Mouse (Mus musculus) neural tube, embryonic 11.5 days (tissue): ENCODE measurements around the gene Ank. TPM values are rescaled to one million over a fixed set of nuclear protein-coding genes. Genes with fewer than 3 reads are reported as not detected.

ENCODE experiments used
- ATAC-seq: fragments of 200-750 bp; cut with Nextera tagmentation; 2 replicates; pipeline ENCODE4 v1.8.0; 2017; ENCODE audit warnings: moderate number of reproducible peaks, mild to moderate bottlenecking, moderate TSS enrichment, moderate library complexity; ENCODE audit not compliant: insufficient read depth, low FRiP score, low TSS enrichment
- DNase-seq: peaks from one replicate; pipeline ENCODE4 v3.0.0-alpha.2; 2015; ENCODE audit warnings: low spot score
- H3K27ac ChIP-seq: fragments of 300-500 bp; sonication (generic); 2 replicates; pipeline ENCODE4 v1.5.1; 2014; ENCODE audit warnings: low read depth, mild to moderate bottlenecking, low read length
- H3K27me3 ChIP-seq: fragments of 300-500 bp; sonication (generic); 2 replicates; pipeline ENCODE4 v1.6.1; 2014; ENCODE audit warnings: mild to moderate bottlenecking, low read length, mixed read lengths; ENCODE audit not compliant: control insufficient read depth, insufficient read depth
- H3K36me3 ChIP-seq: fragments of 300-500 bp; sonication (generic); 2 replicates; pipeline ENCODE4 v1.6.1; 2014; ENCODE audit warnings: mild to moderate bottlenecking, low read length, moderate library complexity, mixed read lengths; ENCODE audit not compliant: control insufficient read depth, insufficient read depth
- H3K4me1 ChIP-seq: fragments of 300-500 bp; sonication (generic); 2 replicates; pipeline ENCODE4 v1.6.1; 2014; ENCODE audit warnings: low read length, mixed read lengths; ENCODE audit not compliant: control insufficient read depth, insufficient read depth
- H3K4me2 ChIP-seq: fragments of 300-500 bp; sonication (generic); 2 replicates; pipeline ENCODE4 v1.6.1; 2014; ENCODE audit warnings: low read depth, mild to moderate bottlenecking, moderate library complexity
- H3K4me3 ChIP-seq: fragments of 300-500 bp; sonication (generic); 2 replicates; pipeline ENCODE4 v1.5.1; 2014; ENCODE audit warnings: low read depth, low read length
- H3K9ac ChIP-seq: fragments of 300-500 bp; sonication (generic); 2 replicates; pipeline ENCODE4 v1.6.1; 2014; ENCODE audit warnings: mild to moderate bottlenecking, low read length
- H3K9me3 ChIP-seq: fragments of 300-500 bp; sonication (generic); 2 replicates; pipeline ENCODE4 v1.6.1; 2016; ENCODE audit warnings: low read length; ENCODE audit not compliant: control insufficient read depth
- WGBS: fragments of 180-500 bp; shearing (Covaris S2); extraction: QIAGEN DNeasy Blood & Tissue Kit; methylation state at CpG from one replicate; pipeline ENCODE4 v1.1.7; 2014; 5-methylcytosine and 5-hydroxymethylcytosine counted together
- polyA plus RNA-seq: library from polyadenylated mRNA; unstranded; fragments of >200 nt; fragmentation: Nextera tagmentation; extraction: Ambion mirVana; gene quantifications from 2 replicates; pipeline ENCODE4 v1.2.1, GENCODE M21; 2014

The Ank gene
- polyA plus RNA-seq, 1 experiment from 2014 or later = 12.9 TPM

DNA sequence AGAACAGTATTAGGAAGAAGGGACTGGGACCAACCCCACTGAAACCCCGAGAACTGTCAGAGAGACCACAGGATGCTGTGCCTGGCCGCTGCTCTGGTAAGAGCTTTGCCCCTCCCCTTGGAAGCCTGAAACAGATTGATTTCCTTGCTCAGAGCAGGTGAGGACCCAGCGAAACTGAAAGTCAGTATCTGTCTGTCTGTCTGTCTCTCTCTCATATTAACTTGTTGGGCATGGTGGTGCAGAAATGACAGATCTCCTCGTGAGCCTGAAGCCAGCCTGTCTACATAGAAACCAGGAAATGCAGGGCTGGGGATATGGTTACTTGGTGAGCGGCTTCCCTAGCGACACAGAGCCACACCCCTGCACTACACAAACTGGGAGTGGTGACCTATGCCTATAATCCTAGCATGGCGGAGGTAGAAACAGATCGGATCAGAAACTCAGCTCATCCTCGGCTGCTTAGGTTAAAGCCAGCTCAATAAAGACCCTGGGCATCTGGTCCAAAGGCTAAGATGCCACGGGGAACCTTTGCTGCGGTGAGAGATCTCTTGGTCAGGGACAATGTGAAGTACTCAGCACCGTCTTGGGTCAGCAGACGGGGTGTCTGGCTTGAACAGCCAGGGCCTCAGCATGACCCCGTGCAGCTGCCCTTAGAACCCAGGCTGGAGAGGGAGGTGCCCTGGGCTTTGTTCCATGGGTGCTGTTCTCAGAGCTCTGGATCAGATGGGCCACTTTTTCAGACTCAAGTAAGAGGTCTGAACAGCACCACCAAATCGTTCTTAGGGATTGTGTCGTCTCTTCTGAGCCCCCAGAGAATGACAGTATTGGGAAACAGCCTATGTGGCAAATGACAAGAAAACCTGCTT lies 111.7 kb downstream of the Ank start:
- Histone ChIP-seq H3K27me3 (no peaks in the 10 kb centered on the region), H3K4me2 (no peak overlapping the region), H3K27ac (no peak overlapping the region), H3K36me3 (no peaks in the 10 kb centered on the region), H3K9me3 (no peaks in the 10 kb centered on the region), H3K9ac (no peak overlapping the region), H3K4me1 (peaks cover 9% of the 10 kb centered on the region; the same call in 1 of the 2 replicates), H3K4me3 (no peak overlapping the region)
- ATAC-seq = no peak
- no peak for DNase-seq
- 84% methylated on average over 16 of the region's 16 CpGs for WGBS

- ATAC-seq = no peak
- WGBS = 94% methylated on average over 6 of the region's 6 CpGs
These were observed 112.4 kb downstream of the Ank start for GRCm38 (mm10) chr15:27578918-27579317.

DNA sequence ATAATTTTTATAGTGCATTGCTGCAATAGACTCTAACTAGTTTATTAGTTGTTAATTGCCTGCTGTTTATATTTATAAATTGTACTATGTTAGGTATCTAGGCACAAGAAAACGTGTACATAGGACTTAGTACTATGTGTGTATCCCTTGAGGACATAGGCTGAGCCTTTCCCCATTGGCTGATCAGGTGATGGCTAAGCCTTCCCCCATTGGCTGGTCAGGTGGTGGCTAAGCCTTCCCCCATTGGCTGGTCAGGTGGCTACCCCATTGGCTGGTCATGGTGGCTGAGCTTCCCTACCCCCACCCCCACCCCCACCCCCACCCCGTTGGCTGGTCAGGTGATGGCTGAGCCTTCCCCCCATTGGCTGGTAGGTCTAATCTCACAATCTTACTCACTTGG lies 113.4 kb downstream of the Ank start:
- H3K4me3 ChIP-seq = no peak overlapping the region
- H3K9me3 ChIP-seq = no peaks in the 10 kb centered on the region
- DNase-seq (no peak), ATAC-seq (no peak)
- H3K36me3 ChIP-seq = no peaks in the 10 kb centered on the region
- H3K4me1 ChIP-seq = peaks cover 9% of the 10 kb centered on the region; the same call in 1 of the 2 replicates
- WGBS = 76% methylated on average over 2 of the region's 2 CpGs
- H3K27me3 ChIP-seq = no peaks in the 10 kb centered on the region
- no peak overlapping the region for H3K9ac ChIP-seq
- no peak overlapping the region for H3K4me2 ChIP-seq
- no peak overlapping the region for H3K27ac ChIP-seq

More at GRCm38 (mm10) chr15:27578918-27579317, 112.4 kb downstream of the Ank start:
- Histone ChIP-seq H3K9ac (no peak overlapping the region), H3K4me3 (no peak overlapping the region), H3K4me2 (no peak overlapping the region), H3K9me3 (no peaks in the 10 kb centered on the region), H3K27me3 (no peaks in the 10 kb centered on the region), H3K4me1 (peaks cover 9% of the 10 kb centered on the region; the same call in 1 of the 2 replicates), H3K36me3 (no peaks in the 10 kb centered on the region), H3K27ac (no peak overlapping the region)
- DNase-seq = no peak

GRCm38 (mm10) chr15:27580771-27581170 lies 114.3 kb downstream of the Ank start:
- Histone ChIP-seq H3K4me1 (peaks cover 9% of the 10 kb centered on the region; the same call in 1 of the 2 replicates), H3K9me3 (no peaks in the 10 kb centered on the region), H3K4me3 (no peak overlapping the region), H3K9ac (no peak overlapping the region), H3K36me3 (no peaks in the 10 kb centered on the region), H3K27ac (no peak overlapping the region), H3K27me3 (no peaks in the 10 kb centered on the region), H3K4me2 (no peak overlapping the region)
- DNase-seq (no peak), ATAC-seq (no peak)
- 83% methylated on average over 2 of the region's 2 CpGs for WGBS

GRCm38 (mm10) chr15:27581640-27582039 lies 115.2 kb downstream of the Ank start:
- peak; percentile 64 for ATAC-seq

GRCm38 (mm10) chr15:27582428-27582827 lies 116.0 kb downstream of the Ank start:
- H3K4me2 ChIP-seq = no peak overlapping the region
- no peak overlapping the region for H3K27ac ChIP-seq
- H3K27me3 ChIP-seq = no peaks in the 10 kb centered on the region
- ATAC-seq (no peak), DNase-seq (peak; percentile 28)
- 95% methylated on average over 3 of the region's 3 CpGs for WGBS
- no peaks in the 10 kb centered on the region for H3K9me3 ChIP-seq
- no peak overlapping the region for H3K9ac ChIP-seq
- no peaks in the 10 kb centered on the region for H3K36me3 ChIP-seq
- peaks cover 9% of the 10 kb centered on the region; the same call in 1 of the 2 replicates for H3K4me1 ChIP-seq
- H3K4me3 ChIP-seq = no peak overlapping the region

More at GRCm38 (mm10) chr15:27581640-27582039, 115.2 kb downstream of the Ank start:
- Histone ChIP-seq H3K9me3 (no peaks in the 10 kb centered on the region), H3K4me3 (no peak overlapping the region), H3K36me3 (no peaks in the 10 kb centered on the region), H3K4me2 (no peak overlapping the region), H3K27me3 (no peaks in the 10 kb centered on the region), H3K9ac (no peak overlapping the region; the same call in 1 of the 2 replicates), H3K27ac (peak overlapping the region; percentile 42; the same call in 1 of the 2 replicates), H3K4me1 (peaks cover 9% of the 10 kb centered on the region; the same call in 1 of the 2 replicates)
- 27% methylated on average over 3 of the region's 3 CpGs for whole genome bisulfite sequencing
- DNase-seq = peak; percentile 39

DNA sequence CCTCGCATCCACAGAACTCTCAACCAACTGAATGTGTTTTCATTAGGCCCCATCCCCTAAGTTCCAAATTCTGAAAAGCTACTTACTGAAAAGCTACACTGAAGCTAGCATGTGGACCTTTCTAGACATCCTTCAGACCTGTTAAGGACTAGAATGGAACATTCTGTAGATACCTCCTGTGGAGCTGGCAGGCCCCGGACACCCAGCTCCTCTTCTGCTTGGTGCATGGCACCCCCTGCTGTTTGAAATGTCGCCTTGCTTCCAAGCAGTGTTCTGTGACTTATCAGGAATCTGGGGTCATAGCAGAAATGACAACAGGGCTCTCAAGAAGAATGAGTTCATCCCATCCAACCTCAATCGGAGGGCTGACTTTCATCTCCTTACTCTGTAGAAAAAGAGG lies 116.6 kb downstream of the Ank start:
- no peak overlapping the region for H3K9ac ChIP-seq
- H3K4me2 ChIP-seq = no peak overlapping the region
- no peak overlapping the region for H3K27ac ChIP-seq
- 79% methylated on average over 4 of the region's 4 CpGs for WGBS
- no peak overlapping the region for H3K4me3 ChIP-seq
- peak; percentile 43 for DNase-seq
- no peaks in the 10 kb centered on the region for H3K36me3 ChIP-seq
- no peaks in the 10 kb centered on the region for H3K9me3 ChIP-seq
- H3K27me3 ChIP-seq = no peaks in the 10 kb centered on the region
- peaks cover 9% of the 10 kb centered on the region; the same call in 1 of the 2 replicates for H3K4me1 ChIP-seq
- no peak for ATAC-seq

GRCm38 (mm10) chr15:27583620-27584019 lies 117.1 kb downstream of the Ank start:
- Histone ChIP-seq H3K4me1 (peaks cover 9% of the 10 kb centered on the region; the same call in 1 of the 2 replicates), H3K9me3 (no peaks in the 10 kb centered on the region), H3K4me2 (no peak overlapping the region), H3K36me3 (no peaks in the 10 kb centered on the region), H3K27ac (no peak overlapping the region), H3K27me3 (no peaks in the 10 kb centered on the region), H3K9ac (no peak overlapping the region), H3K4me3 (no peak overlapping the region)
- WGBS = 92% methylated on average over 6 of the region's 6 CpGs
- ATAC-seq (no peak), DNase-seq (no peak)
